Mouse (Mus musculus) ovary, postnatal 36 days (tissue): Measurements from ENCODE around the gene Rnf223.

Source experiments
- DNase-seq: peaks from one replicate; pipeline ENCODE4 v3.0.0; 2022; ENCODE audit warnings: low spot score, mixed read lengths

Rnf223 gene

DNA sequence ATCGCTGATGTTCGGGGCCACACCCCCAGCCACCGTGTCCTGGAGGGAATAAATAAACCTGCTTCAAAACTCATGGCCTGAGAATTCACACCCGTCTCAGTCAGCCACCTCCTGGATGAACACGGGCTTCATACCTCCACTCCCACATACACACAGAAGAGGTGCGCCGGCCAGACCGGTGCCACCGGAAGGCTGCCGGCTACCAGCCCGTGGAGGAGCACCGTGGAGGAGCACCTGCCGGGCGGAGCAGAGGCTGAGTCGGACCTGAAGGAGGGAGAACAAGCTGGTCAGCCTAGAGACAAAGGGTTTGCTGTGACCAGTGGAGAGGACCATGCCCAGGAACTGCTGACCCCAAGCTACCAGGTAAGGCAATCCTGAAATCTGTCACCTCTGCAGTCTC is at the start of gene Rnf223:
Gene Rnf223, plus strand, starts transcription at position 78 of the 400 bp plus-strand sequence.
- DNase-seq, result no peak

- no peak for DNase-seq
Measured at GRCm38 (mm10) chr4:156082621-156083234, 47.6 kb upstream of the Rnf223 start.

GRCm38 (mm10) chr4:156083348-156083747 is 47.0 kb upstream of the Rnf223 start:
- peak; percentile 33 for DNase-seq

DNA sequence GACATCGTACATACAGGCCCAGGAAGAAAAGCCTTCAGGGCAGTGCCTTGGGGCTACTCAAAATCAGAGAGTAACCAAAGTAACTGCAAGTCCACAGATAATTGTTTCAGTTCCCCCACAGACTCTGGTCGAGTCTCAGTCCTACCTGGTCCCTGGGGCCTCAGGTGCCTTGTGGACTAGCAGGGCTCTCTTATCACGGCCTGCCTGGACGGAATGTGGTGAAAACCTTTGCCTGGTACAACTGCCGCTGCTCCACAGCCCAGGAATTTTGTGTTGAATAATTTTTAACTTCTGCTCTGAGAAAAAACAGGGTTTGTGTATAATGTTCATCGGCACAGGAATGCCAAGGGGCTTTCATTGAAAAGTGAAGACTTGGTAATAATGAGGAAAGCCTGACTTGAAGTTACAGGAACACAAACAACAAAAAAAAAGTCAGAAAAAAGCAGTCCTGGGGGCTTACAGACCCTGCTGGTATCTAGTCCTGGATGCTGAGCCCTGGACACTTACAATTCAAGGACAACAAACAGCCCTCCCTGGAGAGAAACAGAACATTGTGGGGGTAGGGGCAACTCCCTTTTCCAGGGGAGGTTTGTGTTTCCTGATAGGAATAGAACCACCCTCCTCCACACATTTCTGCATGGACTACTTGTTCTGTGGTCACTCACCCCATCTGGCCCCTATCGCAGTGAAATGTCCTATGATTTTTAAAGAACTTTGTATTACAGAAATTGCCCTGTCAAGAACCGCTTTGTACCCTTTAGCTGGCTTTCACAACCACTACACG is 46.0 kb upstream of the Rnf223 start:
- no peak for DNase-seq

GRCm38 (mm10) chr4:156085256-156085655 is 45.1 kb upstream of the Rnf223 start:
- no peak for DNase-seq

DNA sequence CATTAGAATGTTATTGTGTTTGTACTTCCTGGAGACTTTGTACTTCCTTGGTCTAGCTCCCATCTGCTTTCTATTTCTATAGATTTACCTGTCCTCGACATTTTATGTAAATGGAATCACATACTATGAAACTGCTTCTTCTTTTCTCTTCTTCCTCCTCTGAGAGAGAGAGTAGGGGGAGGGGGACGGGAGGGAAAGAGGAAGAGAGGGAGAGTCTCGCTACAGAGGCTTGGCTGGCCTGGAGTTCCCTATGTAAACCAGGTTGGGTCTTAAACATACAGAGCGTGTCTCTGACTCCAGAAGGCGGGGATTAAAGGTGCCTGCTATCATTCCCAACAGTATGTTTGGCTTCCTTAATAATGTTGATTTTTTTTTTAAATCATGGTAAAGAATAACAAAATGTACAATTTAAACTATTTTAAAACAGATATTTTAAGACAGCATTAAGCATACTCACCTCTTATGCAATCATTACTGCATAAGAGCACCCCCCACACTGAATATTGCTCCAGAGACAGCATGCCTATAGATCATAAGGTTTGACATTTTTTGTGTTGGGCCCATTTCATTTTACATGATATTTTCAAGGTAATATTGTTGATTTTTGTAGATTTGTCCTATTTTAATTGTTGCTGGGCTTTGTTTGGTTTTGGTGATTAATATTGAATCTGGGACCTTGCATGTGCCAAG is 42.8 kb upstream of the Rnf223 start:
- DNase-seq, result no peak

GRCm38 (mm10) chr4:156091236-156091635 is 39.1 kb upstream of the Rnf223 start:
- DNase-seq, result no peak

DNA sequence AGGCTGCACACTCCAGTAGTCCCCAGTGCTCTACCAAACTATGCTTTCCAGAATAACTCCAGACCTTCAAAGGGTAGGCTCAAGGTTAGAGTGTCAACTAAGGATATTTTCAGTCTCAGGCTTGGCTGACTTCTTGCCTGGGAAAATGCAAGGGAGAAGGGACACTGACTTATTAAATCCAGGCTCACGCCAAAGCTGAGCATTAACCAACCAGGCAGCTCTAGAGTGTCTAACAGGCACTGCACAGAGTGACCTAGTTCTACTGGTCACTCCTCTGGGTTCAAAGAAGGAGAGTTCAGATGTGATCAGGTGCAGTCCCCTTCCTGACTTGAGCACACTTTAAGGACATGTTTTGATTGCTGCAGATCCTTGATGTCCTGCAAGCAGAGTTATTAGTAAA is 37.5 kb upstream of the Rnf223 start:
- DNase-seq, result no peak

- DNase-seq, result no peak
Measured at GRCm38 (mm10) chr4:156093758-156094157, 36.6 kb upstream of the Rnf223 start.

GRCm38 (mm10) chr4:156096191-156096590 is 34.1 kb upstream of the Rnf223 start:
- no peak for DNase-seq

DNA sequence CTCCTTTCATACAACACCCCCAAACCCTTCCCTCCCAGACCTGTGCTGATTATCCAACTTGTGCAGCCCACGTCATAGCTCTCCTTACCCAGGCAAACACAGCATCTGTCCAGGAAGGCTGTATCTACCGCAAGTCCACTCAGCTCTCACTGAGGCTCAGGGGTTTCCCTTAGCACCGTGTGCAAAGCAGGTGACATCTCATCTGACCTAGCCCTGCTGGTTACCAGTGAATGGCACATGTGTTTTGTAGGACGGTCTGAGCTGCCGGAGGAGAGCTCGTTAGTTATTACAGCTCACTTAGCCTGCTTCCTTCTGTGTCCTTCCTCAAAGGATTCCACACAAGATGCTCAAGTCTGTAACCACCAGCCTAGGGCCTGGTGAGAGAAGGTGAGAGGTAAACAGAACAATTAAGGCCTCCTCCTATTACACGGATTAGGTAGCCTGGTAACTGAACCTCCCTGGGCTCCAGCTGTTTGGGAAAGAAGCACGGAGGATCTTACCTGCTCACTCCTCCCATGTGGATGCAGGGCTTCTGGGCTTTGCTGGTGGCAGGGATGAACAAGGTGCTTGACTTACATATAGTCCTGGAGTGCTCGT is 32.4 kb upstream of the Rnf223 start:
- no peak for DNase-seq

DNA sequence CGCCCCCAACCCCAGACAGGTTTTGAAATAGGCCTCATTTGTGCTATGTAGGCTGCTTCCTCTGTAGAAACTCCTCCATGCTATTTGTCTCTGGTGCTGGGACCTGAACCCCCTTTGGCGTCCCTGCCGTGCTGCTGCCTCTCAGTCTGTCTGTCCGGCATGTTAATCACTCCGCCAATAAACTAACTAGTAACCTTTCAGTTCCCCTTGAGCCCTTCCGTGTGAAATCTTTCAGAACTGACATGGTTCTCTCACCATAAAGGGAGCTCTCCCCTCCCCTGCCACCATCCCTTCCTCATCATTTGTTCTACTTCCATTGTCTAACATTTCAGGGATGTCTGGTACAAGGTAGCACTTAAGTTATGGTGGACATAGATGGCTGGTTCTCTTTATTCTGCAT is 30.9 kb upstream of the Rnf223 start:
- DNase-seq, result no peak

- DNase-seq, result no peak
Measured at GRCm38 (mm10) chr4:156100501-156100900, 29.8 kb upstream of the Rnf223 start.

- DNase-seq, result no peak
Measured at GRCm38 (mm10) chr4:156101481-156101903, 28.8 kb upstream of the Rnf223 start.

- no peak for DNase-seq
Measured at GRCm38 (mm10) chr4:156103342-156103741, 27.0 kb upstream of the Rnf223 start.

GRCm38 (mm10) chr4:156108606-156109546 is 21.4 kb upstream of the Rnf223 start:
- peak; percentile 50 for DNase-seq

DNA sequence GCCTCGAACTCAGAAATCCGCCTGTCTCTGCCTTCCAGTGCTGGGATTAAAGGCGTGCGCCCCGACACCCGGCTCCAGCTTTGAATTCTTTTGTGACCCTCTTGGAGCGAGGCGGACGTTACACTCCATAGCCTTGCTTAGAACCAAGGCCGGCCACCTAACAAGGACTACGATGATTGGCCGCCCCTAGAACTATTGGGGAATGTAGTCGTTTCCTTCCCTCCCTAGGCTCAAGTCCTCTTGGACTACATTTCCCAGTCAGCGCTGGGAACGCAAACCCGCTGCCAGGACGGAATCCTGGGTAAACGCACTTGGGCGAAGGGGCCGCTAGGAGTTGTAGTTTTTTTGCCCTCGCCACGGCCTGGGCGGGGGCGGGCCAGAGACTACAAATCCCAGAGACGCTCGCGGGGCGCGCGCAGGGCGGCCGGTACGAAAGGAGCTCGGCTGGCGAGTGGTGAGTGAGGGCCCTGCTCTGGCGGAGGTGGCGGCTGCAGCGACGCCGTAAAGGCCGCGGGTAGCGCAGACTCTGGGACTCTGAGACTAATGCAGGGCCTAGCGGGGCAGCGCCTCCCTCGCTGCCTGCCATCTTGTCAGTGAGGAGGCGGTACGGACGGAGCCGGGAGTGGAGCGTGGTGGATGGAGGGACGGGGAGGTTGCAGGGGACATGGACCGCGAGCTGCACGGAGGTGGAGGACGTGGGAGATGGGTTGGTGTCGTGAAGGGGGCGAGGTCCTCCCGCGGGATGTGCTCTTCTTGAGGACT is 20.6 kb upstream of the Rnf223 start, which contains the start of gene 9430015G10Rik:
Gene 9430015G10Rik, plus strand, starts transcription at position 413 of the 762 bp plus-strand sequence.
- DNase-seq, result peak; percentile 97

GRCm38 (mm10) chr4:156124077-156124476 is 6.2 kb upstream of the Rnf223 start:
- no peak for DNase-seq

DNA sequence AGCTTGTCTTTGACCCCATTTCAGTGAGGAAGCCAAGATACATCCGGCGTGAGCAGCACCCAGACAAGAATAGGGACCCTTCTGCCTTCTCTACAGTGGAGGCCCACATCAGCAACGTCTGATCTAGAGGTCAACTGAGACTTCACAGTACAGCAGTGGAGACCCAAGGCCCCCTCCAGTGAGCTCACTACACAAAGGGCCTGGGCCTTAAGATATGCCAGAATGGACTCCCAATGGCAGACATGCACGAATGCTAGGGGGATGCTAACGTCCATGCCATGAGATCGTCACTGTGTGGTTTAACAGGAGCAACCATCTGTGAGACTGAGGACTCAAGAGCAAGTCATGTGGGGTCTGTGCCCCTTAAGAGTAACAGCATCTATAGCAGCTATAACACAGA is 4.9 kb upstream of the Rnf223 start:
- no peak for DNase-seq

- DNase-seq, result no peak
Measured at GRCm38 (mm10) chr4:156126841-156127240, 3.5 kb upstream of the Rnf223 start.

DNA sequence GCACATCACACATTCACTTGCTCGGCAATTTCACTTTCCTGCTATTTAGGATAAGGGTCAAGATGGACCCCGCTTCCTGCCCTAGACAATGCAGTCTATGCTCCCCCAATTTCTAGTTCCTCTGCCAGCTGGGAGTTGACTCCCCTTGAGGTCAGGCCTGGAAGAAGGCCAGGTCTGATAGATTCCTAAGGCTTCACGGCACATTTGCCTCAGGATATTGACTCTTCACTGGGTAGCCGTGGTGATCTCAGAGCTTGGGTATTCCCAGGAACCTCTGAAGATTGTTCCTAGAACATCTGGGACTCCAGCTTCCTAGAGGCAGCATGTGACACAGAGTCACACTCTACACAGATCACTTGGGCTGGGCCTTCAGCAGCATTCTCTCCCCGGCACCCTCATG is 1.6 kb upstream of the Rnf223 start:
- no peak for DNase-seq
